Mouse (Mus musculus) limb, embryonic 13.5 days (tissue): ENCODE data around the gene Ccnl2. TPM values are rescaled to one million over a fixed set of nuclear protein-coding genes. Genes with fewer than 3 reads are reported as not detected.
A peak's percentile ranks its signal among the peaks of the same experiment; 100 is the strongest.

Source experiments
- ATAC-seq: fragments of 200-750 bp; cut with Nextera tagmentation; 2 replicates; pipeline ENCODE4 v1.8.0; 2017; ENCODE audit warnings: low read depth, moderate number of reproducible peaks, moderate TSS enrichment; ENCODE audit not compliant: low FRiP score
- H3K27ac ChIP-seq: fragments of 300-500 bp; sonication (generic); 2 replicates; pipeline ENCODE4 v1.5.1; 2015; ENCODE audit warnings: inconsistent platforms, mild to moderate bottlenecking, moderate library complexity
- H3K27me3 ChIP-seq: fragments of 300-500 bp; sonication (generic); 2 replicates; pipeline ENCODE4 v1.6.1; 2015; ENCODE audit warnings: mild to moderate bottlenecking, inconsistent platforms
- H3K36me3 ChIP-seq: fragments of 300-500 bp; sonication (generic); 2 replicates; pipeline ENCODE4 v1.6.1; 2015; ENCODE audit warnings: inconsistent platforms, mild to moderate bottlenecking, moderate library complexity
- H3K4me1 ChIP-seq: fragments of 300-500 bp; sonication (generic); 2 replicates; pipeline ENCODE4 v1.6.1; 2015; ENCODE audit warnings: inconsistent platforms
- H3K4me2 ChIP-seq: fragments of 300-500 bp; sonication (generic); replicated peaks from 2 replicates; pipeline ENCODE4 v1.6.1; 2015; ENCODE audit warnings: inconsistent platforms, mild to moderate bottlenecking, moderate library complexity
- H3K4me3 ChIP-seq: fragments of 300-500 bp; sonication (generic); 2 replicates; pipeline ENCODE4 v1.5.1; 2015; ENCODE audit warnings: moderate library complexity, mild to moderate bottlenecking, inconsistent platforms
- H3K9ac ChIP-seq: fragments of 300-500 bp; sonication (generic); 2 replicates; pipeline ENCODE4 v1.6.1; 2015; ENCODE audit warnings: mild to moderate bottlenecking, inconsistent platforms
- H3K9me3 ChIP-seq: fragments of 300-500 bp; sonication (generic); 2 replicates; pipeline ENCODE4 v1.6.1; 2016; ENCODE audit warnings: inconsistent platforms
- WGBS: fragments of 180-500 bp; shearing (Covaris S2); methylation state at CpG from one replicate; pipeline ENCODE4 v1.1.7; 2015; 5-methylcytosine and 5-hydroxymethylcytosine counted together
- polyA plus RNA-seq: library from polyadenylated mRNA; unstranded; fragments of >200 nt; fragmentation: Nextera tagmentation; extraction: Ambion mirVana; gene quantifications from 2 replicates; pipeline ENCODE4 v1.2.1, GENCODE M21; 2015

Ccnl2 gene
- 211 and 231 TPM in 2 replicates for polyA plus RNA-seq

GRCm38 (mm10) chr4:155811929-155812664 lies at the start of gene Ccnl2:
TSS of gene Ccnl2 (plus strand) at chr4:155812489.
- H3K27me3 ChIP-seq = no peaks in the 10 kb centered on the region
- H3K36me3 ChIP-seq = peaks cover 74% of the 10 kb centered on the region
- no peaks in the 10 kb centered on the region for H3K9me3 ChIP-seq
- WGBS = under 1% methylated on average over 60 of the region's 60 CpGs
- H3K4me2 ChIP-seq = peak within 1 kb of the TSS; percentile 95
- H3K27ac ChIP-seq = peak within 1 kb of the TSS; percentile 82
- peaks cover 17% of the 10 kb centered on the region for H3K4me1 ChIP-seq
- peak within 1 kb of the TSS; percentile 100 for H3K4me3 ChIP-seq
- ATAC-seq = peak; percentile 99
- peak within 1 kb of the TSS; percentile 100 for H3K9ac ChIP-seq

GRCm38 (mm10) chr4:155769496-155769879 lies 42.8 kb upstream of the Ccnl2 start:
- H3K27ac ChIP-seq = peak overlapping the region; percentile 78; the same call in 1 of the 2 replicates
- H3K4me2 ChIP-seq = peak overlapping the region; percentile 79
- H3K9me3 ChIP-seq = no peaks in the 10 kb centered on the region
- WGBS = 61% methylated on average over 5 of the region's 5 CpGs
- H3K4me1 ChIP-seq = peaks cover 25% of the 10 kb centered on the region
- ATAC-seq = no peak
- H3K4me3 ChIP-seq = peak overlapping the region; percentile 58
- H3K27me3 ChIP-seq = peaks cover 24% of the 10 kb centered on the region
- peak overlapping the region; percentile 88 for H3K9ac ChIP-seq
- H3K36me3 ChIP-seq = no peaks in the 10 kb centered on the region

GRCm38 (mm10) chr4:155769880-155770512 lies 42.3 kb upstream of the Ccnl2 start:
- Histone ChIP-seq H3K27ac (peak overlapping the region; percentile 78), H3K27me3 (peaks cover 24% of the 10 kb centered on the region), H3K4me2 (peak overlapping the region; percentile 79), H3K36me3 (no peaks in the 10 kb centered on the region), H3K4me3 (peak overlapping the region; percentile 58), H3K4me1 (peaks cover 30% of the 10 kb centered on the region), H3K9ac (peak overlapping the region; percentile 88), H3K9me3 (no peaks in the 10 kb centered on the region)
- peak; percentile 86 for ATAC-seq
- WGBS = under 1% methylated on average over 39 of the region's 39 CpGs

- WGBS = 42% methylated on average over 24 of the region's 24 CpGs
- peak; percentile 3; the same call in 1 of the 2 replicates for ATAC-seq
- Histone ChIP-seq H3K4me1 (peaks cover 35% of the 10 kb centered on the region), H3K27me3 (peaks cover 29% of the 10 kb centered on the region), H3K9ac (peak overlapping the region; percentile 88), H3K27ac (no peak overlapping the region), H3K4me2 (peak overlapping the region; percentile 79), H3K36me3 (no peaks in the 10 kb centered on the region), H3K4me3 (peak overlapping the region; percentile 58), H3K9me3 (no peaks in the 10 kb centered on the region)
Observed at GRCm38 (mm10) chr4:155770626-155771025, 41.7 kb upstream of the Ccnl2 start.

GRCm38 (mm10) chr4:155771706-155772105 lies 40.6 kb upstream of the Ccnl2 start:
- Histone ChIP-seq H3K36me3 (no peaks in the 10 kb centered on the region), H3K9ac (no peak overlapping the region), H3K27me3 (peaks cover 32% of the 10 kb centered on the region), H3K27ac (no peak overlapping the region), H3K4me1 (peaks cover 35% of the 10 kb centered on the region), H3K4me2 (no peak overlapping the region), H3K9me3 (no peaks in the 10 kb centered on the region), H3K4me3 (no peak overlapping the region)
- no peak for ATAC-seq
- 85% methylated on average over 2 of the region's 2 CpGs for WGBS

GRCm38 (mm10) chr4:155772786-155773185 lies 39.5 kb upstream of the Ccnl2 start:
- Histone ChIP-seq H3K4me1 (peaks cover 35% of the 10 kb centered on the region), H3K9me3 (no peaks in the 10 kb centered on the region), H3K4me2 (no peak overlapping the region), H3K27me3 (peaks cover 32% of the 10 kb centered on the region), H3K9ac (0 out of 2 replicates have a peak overlapping the region, but pooled peaks have one; percentile 19), H3K4me3 (no peak overlapping the region), H3K27ac (no peak overlapping the region), H3K36me3 (no peaks in the 10 kb centered on the region)
- 88% methylated on average over 13 of the region's 13 CpGs for WGBS
- ATAC-seq = no peak

- Histone ChIP-seq H3K9ac (peak overlapping the region; percentile 61), H3K9me3 (no peaks in the 10 kb centered on the region), H3K4me2 (peak overlapping the region; percentile 85), H3K27ac (no peak overlapping the region), H3K27me3 (peaks cover 32% of the 10 kb centered on the region), H3K4me3 (peak overlapping the region; percentile 46), H3K36me3 (no peaks in the 10 kb centered on the region), H3K4me1 (peaks cover 35% of the 10 kb centered on the region)
- ATAC-seq = no peak
- 36% methylated on average over 5 of the region's 5 CpGs for WGBS
Observed at GRCm38 (mm10) chr4:155773335-155774078, 38.8 kb upstream of the Ccnl2 start.

GRCm38 (mm10) chr4:155774280-155774754 lies 38.0 kb upstream of the Ccnl2 start, which contains the start of gene Vwa1:
TSS of gene Vwa1 (minus strand) at chr4:155774698.
- H3K27me3 ChIP-seq = peaks cover 32% of the 10 kb centered on the region
- H3K4me2 ChIP-seq = peak within 1 kb of the TSS; percentile 85
- H3K9me3 ChIP-seq = no peaks in the 10 kb centered on the region
- H3K4me1 ChIP-seq = peaks cover 33% of the 10 kb centered on the region
- H3K9ac ChIP-seq = peak within 1 kb of the TSS; percentile 61
- peak; percentile 77 for ATAC-seq
- H3K4me3 ChIP-seq = peak within 1 kb of the TSS; percentile 46
- no peaks in the 10 kb centered on the region for H3K36me3 ChIP-seq
- under 1% methylated on average over 35 of the region's 35 CpGs for WGBS
- peak within 1 kb of the TSS; percentile 17; the same call in 1 of the 2 replicates for H3K27ac ChIP-seq

GRCm38 (mm10) chr4:155774971-155775740 lies 37.1 kb upstream of the Ccnl2 start:
- Histone ChIP-seq H3K4me2 (peak overlapping the region; percentile 85), H3K36me3 (no peaks in the 10 kb centered on the region), H3K4me3 (peak overlapping the region; percentile 46), H3K4me1 (peaks cover 28% of the 10 kb centered on the region), H3K9me3 (no peaks in the 10 kb centered on the region), H3K9ac (no peak overlapping the region), H3K27me3 (peaks cover 32% of the 10 kb centered on the region), H3K27ac (peak overlapping the region; percentile 17; the same call in 1 of the 2 replicates)
- ATAC-seq = no peak
- WGBS = 56% methylated on average over 9 of the region's 9 CpGs

GRCm38 (mm10) chr4:155775855-155776254 lies 36.4 kb upstream of the Ccnl2 start:
- Histone ChIP-seq H3K4me1 (peaks cover 22% of the 10 kb centered on the region), H3K4me2 (no peak overlapping the region), H3K9me3 (no peaks in the 10 kb centered on the region), H3K27ac (peak overlapping the region; percentile 17; the same call in 1 of the 2 replicates), H3K9ac (no peak overlapping the region), H3K27me3 (peaks cover 32% of the 10 kb centered on the region), H3K36me3 (no peaks in the 10 kb centered on the region), H3K4me3 (no peak overlapping the region)
- ATAC-seq = no peak
- 84% methylated on average over 3 of the region's 3 CpGs for WGBS

- no peak overlapping the region for H3K27ac ChIP-seq
- H3K9ac ChIP-seq = no peak overlapping the region
- no peaks in the 10 kb centered on the region for H3K9me3 ChIP-seq
- ATAC-seq = no peak
- no peak overlapping the region for H3K4me2 ChIP-seq
- H3K4me3 ChIP-seq = no peak overlapping the region
- H3K4me1 ChIP-seq = peaks cover 21% of the 10 kb centered on the region
- H3K27me3 ChIP-seq = peaks cover 24% of the 10 kb centered on the region
- WGBS = 67% methylated on average over 2 of the region's 2 CpGs
- no peaks in the 10 kb centered on the region for H3K36me3 ChIP-seq
Observed at GRCm38 (mm10) chr4:155776704-155777335, 35.5 kb upstream of the Ccnl2 start.
